Mouse (Mus musculus) liver, embryonic 12.5 days (tissue): Measurements from ENCODE around the gene Smarcd1. TPM values are rescaled to one million over a fixed set of nuclear protein-coding genes. Genes with fewer than 3 reads are reported as not detected.

Experiments used
- polyA plus RNA-seq: library from polyadenylated mRNA; unstranded; fragments of >200 nt; fragmentation: Nextera tagmentation; extraction: Ambion mirVana; gene quantifications from 2 replicates; pipeline ENCODE4 v1.2.1, GENCODE M21; 2016

The Smarcd1 gene
- polyA plus RNA-seq, 1 experiment from 2014 or later = 12.6 TPM

Other genes with a start within 250 kb of the Smarcd1 start
- gene Nckap5l, start 244.4 kb upstream of the Smarcd1 start, polyA plus RNA-seq = 2.3 and 2.6 TPM in 2 replicates
- gene Bcdin3d, start 227.4 kb upstream of the Smarcd1 start, polyA plus RNA-seq = 7.9 TPM in 2 replicates
- 0.08 and 0.23 TPM in 2 replicates for gene Faim2, start 174.0 kb upstream of the Smarcd1 start, polyA plus RNA-seq
- gene Aqp2, start 123.1 kb upstream of the Smarcd1 start, polyA plus RNA-seq = not detected in 2 replicates
- 0.41 and 1.2 TPM in 2 replicates for gene Aqp5, start 111.3 kb upstream of the Smarcd1 start, polyA plus RNA-seq
- gene Aqp6, start 100.7 kb upstream of the Smarcd1 start, polyA plus RNA-seq = not detected in 2 replicates
- 93.4 and 96.3 TPM in 2 replicates for gene Racgap1, start 50.5 kb upstream of the Smarcd1 start, polyA plus RNA-seq
- gene Asic1, start 31.8 kb upstream of the Smarcd1 start, polyA plus RNA-seq = 1.8 and 2.0 TPM in 2 replicates
- not detected in 2 replicates for gene Gm17349, start 3.4 kb downstream of the Smarcd1 start, polyA plus RNA-seq
- gene Gpd1, start 15.4 kb downstream of the Smarcd1 start, polyA plus RNA-seq = 7.5 and 8.0 TPM in 2 replicates
- gene Cox14, start 23.5 kb downstream of the Smarcd1 start, polyA plus RNA-seq = 98.3 and 98.4 TPM in 2 replicates
- gene Cers5, start 70.8 kb downstream of the Smarcd1 start, polyA plus RNA-seq = 17.8 and 19.1 TPM in 2 replicates
- gene Lima1, start 173.3 kb downstream of the Smarcd1 start, polyA plus RNA-seq = 10.6 and 11.0 TPM in 2 replicates